Mouse (Mus musculus): Measurements from ENCODE around the gene Zfp784.

DNA sequence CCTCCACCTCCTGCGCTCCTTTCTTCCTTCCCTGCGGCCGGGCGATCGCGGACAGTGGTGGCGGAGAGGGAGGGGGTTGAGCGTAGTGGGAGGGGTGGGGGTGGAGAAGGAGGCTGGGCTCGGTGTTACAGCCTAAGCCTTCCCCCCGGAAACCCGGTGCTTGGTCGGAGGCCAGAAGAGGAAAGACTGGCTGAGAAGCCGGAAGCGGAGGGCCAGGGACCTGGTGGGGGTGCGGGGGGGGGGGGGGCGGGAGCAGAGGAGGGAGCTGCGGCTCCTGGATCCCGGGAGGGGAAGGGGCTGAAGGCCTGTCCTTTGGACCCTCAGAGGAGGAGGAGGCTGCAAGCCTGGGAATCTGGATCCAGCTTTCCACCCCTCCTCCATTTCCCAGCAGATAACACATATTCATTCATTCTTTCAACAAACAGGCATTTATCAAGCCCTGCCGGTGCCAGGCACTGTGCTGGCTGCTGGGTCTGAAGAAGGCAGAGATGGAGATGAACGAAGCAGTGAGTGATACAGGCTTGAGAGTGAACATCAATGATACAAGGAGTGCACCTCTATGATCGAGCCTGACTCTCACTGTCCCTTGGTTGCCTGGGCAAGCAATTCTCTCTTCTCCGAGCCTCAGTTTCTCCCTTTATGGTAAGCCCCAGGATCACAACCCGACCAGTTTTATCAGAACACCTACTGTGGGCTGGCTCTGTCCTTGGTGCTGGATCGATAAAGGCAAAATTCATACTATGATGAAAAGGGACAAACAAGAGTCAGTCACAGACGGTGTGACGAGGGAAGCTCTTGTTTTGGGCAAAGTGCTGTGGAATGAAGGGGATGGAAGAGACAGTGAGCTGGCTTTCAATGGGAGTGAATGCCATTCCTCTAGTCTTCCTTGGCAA lies 42.0 kb downstream of the Zfp784 start, which contains the start of gene Zfp579:
- TF ChIP-seq POLR2A (IDR thresholded peaks at IDR 0.05; ENCODE audit: insufficient read depth, low read depth, low read length) (peak; percentile 45; the same call in 1 of the 2 replicates), CTCF (IDR thresholded peaks at IDR 0.05; ENCODE audit: insufficient read depth, low read depth, low read length) (no peak)

Measured in olfactory bulb, adult 2 months (tissue).